Mouse (Mus musculus) heart, embryonic 13.5 days (tissue): ENCODE data around the gene 1700037C18Rik. TPM values are rescaled to one million over a fixed set of nuclear protein-coding genes. Genes with fewer than 3 reads are reported as not detected.

Experiments used
- ATAC-seq: fragments of 200-750 bp; cut with Nextera tagmentation; 2 replicates; pipeline ENCODE4 v1.8.0; 2017; ENCODE audit warnings: moderate TSS enrichment; ENCODE audit not compliant: insufficient number of reproducible peaks, low FRiP score, low TSS enrichment; ENCODE audit errors: extremely low read depth
- H3K27ac ChIP-seq: fragments of 300-500 bp; sonication (generic); replicated peaks from 2 replicates; pipeline ENCODE4 v1.5.1; 2015; ENCODE audit warnings: moderate library complexity, mild to moderate bottlenecking, inconsistent platforms
- H3K27me3 ChIP-seq: fragments of 300-500 bp; sonication (generic); replicated peaks from 2 replicates; pipeline ENCODE4 v1.6.1; 2015; ENCODE audit warnings: mild to moderate bottlenecking, inconsistent platforms
- H3K36me3 ChIP-seq: fragments of 300-500 bp; sonication (generic); 2 replicates; pipeline ENCODE4 v1.6.1; 2015; ENCODE audit warnings: mild to moderate bottlenecking, inconsistent platforms
- H3K4me1 ChIP-seq: fragments of 300-500 bp; sonication (generic); 2 replicates; pipeline ENCODE4 v1.6.1; 2015; ENCODE audit warnings: inconsistent platforms
- H3K4me2 ChIP-seq: fragments of 300-500 bp; sonication (generic); 2 replicates; pipeline ENCODE4 v1.6.1; 2015; ENCODE audit warnings: inconsistent platforms, mild to moderate bottlenecking, moderate library complexity
- H3K4me3 ChIP-seq: fragments of 300-500 bp; sonication (generic); 2 replicates; pipeline ENCODE4 v1.5.1; 2015; ENCODE audit warnings: moderate library complexity, mild to moderate bottlenecking, inconsistent platforms
- H3K9ac ChIP-seq: fragments of 300-500 bp; sonication (generic); 2 replicates; pipeline ENCODE4 v1.6.1; 2015; ENCODE audit warnings: inconsistent platforms, mild to moderate bottlenecking, moderate library complexity
- H3K9me3 ChIP-seq: fragments of 300-500 bp; sonication (generic); 2 replicates; pipeline ENCODE4 v1.6.1; 2016; ENCODE audit warnings: inconsistent platforms
- WGBS: fragments of 180-500 bp; shearing (Covaris S2); methylation state at CpG from one replicate; pipeline ENCODE4 v1.1.7; 2015; ENCODE audit warnings: mixed read lengths; 5-methylcytosine and 5-hydroxymethylcytosine counted together
- polyA plus RNA-seq: library from polyadenylated mRNA; unstranded; fragments of >200 nt; fragmentation: Nextera tagmentation; extraction: Ambion mirVana; gene quantifications from 2 replicates; pipeline ENCODE4 v1.2.1, GENCODE M21; 2015

Gene 1700037C18Rik
- 7.4 and 8.8 TPM in 2 replicates for polyA plus RNA-seq

DNA sequence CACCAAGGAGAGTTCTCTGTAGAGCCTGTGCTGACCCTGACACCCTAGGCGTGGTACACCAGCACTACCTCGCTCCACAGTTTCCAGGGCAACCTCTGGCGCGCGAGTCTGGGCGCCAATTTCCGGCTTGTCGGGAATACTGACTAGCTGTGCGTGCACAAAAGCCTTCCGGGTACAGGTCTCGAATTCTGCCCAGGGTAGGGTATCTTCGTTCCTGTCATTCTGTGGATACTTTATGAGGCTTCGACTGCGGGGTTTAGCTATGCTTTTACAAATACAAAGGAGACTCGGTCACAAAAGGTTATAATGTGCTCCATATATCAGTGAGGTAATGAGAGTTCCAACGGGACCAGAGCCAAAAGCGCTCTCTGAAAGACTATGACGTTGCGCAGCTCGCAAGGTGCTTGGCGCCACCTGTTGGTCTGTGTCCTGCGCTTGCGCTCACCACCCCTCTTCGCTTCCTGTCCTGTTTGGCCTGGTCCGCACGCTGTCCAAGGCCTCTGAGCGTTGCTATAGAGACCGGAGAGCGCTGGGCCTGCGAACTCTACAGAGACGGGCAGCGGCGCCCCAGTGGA, at the start of gene 1700037C18Rik, which contains the start of gene Cluap1:
TSS of gene 1700037C18Rik (minus strand) at position 153 of the 575 bp plus-strand sequence.
TSS of gene Cluap1 (plus strand) at position 265 of the 575 bp plus-strand sequence.
- WGBS = under 1% methylated on average over 33 of the region's 33 CpGs

DNA sequence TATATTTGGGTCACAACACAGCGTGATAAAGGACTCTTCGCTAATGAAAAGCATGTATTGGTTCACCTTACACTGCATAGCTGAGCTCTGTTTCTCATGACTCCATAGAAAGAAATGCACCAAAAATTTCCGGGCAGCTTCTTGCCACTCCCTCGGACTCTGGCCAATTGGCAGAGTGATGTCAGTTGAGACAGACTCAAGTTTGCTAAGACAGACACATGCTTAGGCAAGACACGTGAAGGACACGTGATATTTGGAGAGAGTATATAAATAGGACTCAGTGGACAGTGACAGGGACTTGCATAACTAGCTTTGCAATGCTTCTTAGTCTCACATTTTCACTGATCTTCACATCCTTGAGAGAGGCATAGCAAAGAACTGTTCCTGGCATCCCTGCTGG, 47.9 kb upstream of the 1700037C18Rik start:
- H3K4me3 ChIP-seq = no peak overlapping the region
- ATAC-seq = no peak
- no peaks in the 10 kb centered on the region for H3K9me3 ChIP-seq
- H3K4me1 ChIP-seq = peaks cover 10% of the 10 kb centered on the region
- H3K9ac ChIP-seq = no peak overlapping the region
- H3K36me3 ChIP-seq = no peaks in the 10 kb centered on the region
- no peak overlapping the region for H3K4me2 ChIP-seq
- no peaks in the 10 kb centered on the region for H3K27me3 ChIP-seq
- H3K27ac ChIP-seq = no peak overlapping the region
- 71% methylated on average over 6 of the region's 6 CpGs for WGBS

More for the DNA sequence above, at the start of gene 1700037C18Rik, which contains the start of gene Cluap1:
- Histone ChIP-seq H3K4me2 (peak within 1 kb of the TSS; percentile 88), H3K4me3 (peak within 1 kb of the TSS; percentile 74), H3K27me3 (no peaks in the 10 kb centered on the region), H3K9ac (peak within 1 kb of the TSS; percentile 92), H3K4me1 (peaks cover 12% of the 10 kb centered on the region), H3K27ac (peak within 1 kb of the TSS; percentile 73), H3K9me3 (no peaks in the 10 kb centered on the region), H3K36me3 (peaks cover 56% of the 10 kb centered on the region)
- ATAC-seq = peak; percentile 90

DNA sequence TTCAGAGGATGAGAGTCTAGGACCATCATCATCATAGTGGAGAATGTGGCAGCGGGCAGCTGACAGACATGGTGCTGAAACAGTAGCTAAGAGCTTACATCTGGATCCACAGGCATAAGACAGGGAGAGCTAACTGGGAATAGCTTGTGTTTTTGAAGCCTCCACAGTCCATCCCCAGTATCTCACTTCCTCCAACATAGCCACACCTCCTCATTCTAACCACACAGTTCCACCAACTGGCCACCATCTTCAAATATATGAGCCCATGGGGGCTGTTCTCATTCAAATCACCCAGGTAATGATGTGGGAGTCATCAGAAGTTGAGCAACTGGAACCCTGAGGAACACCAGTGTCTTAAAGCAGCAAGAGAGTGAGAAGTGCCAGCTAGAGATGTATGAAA, 42.7 kb upstream of the 1700037C18Rik start:
- Histone ChIP-seq H3K9ac (no peak overlapping the region), H3K4me3 (no peak overlapping the region), H3K4me2 (no peak overlapping the region), H3K27me3 (no peaks in the 10 kb centered on the region), H3K4me1 (no peaks in the 10 kb centered on the region), H3K36me3 (no peaks in the 10 kb centered on the region), H3K9me3 (no peaks in the 10 kb centered on the region), H3K27ac (no peak overlapping the region)
- 77% methylated on average over 1 of the region's 1 CpGs for WGBS
- ATAC-seq = no peak

DNA sequence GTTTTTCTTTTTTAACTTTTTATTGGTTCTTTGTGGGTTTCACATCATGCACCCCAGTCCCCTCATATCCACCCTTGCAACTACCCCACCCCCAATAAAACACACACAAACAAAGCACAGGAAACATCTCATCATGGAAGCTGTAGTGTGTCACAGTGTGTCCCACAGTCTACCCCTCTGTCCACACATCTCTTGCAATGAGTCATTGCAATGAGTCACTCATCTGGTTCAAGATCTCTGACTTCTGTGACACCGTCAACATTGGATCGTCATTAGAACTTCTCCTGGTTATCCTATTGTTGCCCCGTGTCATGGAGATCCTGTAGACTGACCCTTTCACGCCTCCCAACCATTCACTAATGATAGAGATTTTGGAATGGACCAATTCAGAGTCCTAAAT, 26.2 kb upstream of the 1700037C18Rik start:
- 75% methylated on average over 4 of the region's 4 CpGs for WGBS
- no peak for ATAC-seq
- H3K27ac ChIP-seq = no peak overlapping the region
- H3K9me3 ChIP-seq = no peaks in the 10 kb centered on the region
- no peaks in the 10 kb centered on the region for H3K27me3 ChIP-seq
- H3K9ac ChIP-seq = no peak overlapping the region
- no peak overlapping the region for H3K4me2 ChIP-seq
- no peak overlapping the region for H3K4me3 ChIP-seq
- H3K36me3 ChIP-seq = peaks cover 89% of the 10 kb centered on the region
- H3K4me1 ChIP-seq = no peaks in the 10 kb centered on the region

DNA sequence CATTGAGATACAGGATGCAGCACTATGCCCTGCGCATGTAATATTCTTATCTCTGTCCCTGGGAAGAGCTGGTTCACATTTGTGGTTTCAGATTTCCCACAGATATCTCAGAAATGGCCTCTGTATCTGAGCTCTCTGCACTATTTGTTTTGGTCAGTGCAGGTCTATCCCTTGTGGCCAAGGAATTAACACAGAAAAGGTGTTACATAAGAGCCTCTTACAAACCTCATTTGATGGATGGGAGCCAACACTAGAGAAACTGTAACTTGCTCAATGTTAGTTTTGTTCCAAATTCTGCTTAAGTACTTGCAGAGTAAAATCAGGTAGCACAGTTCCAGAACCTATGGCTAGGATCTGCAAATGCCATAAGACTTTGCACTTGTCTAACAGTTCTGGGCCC, 25.6 kb upstream of the 1700037C18Rik start:
- H3K27me3 ChIP-seq = no peaks in the 10 kb centered on the region
- WGBS = 84% methylated on average over 1 of the region's 1 CpGs
- no peak overlapping the region for H3K9ac ChIP-seq
- H3K9me3 ChIP-seq = no peaks in the 10 kb centered on the region
- no peak for ATAC-seq
- no peak overlapping the region for H3K4me2 ChIP-seq
- no peak overlapping the region for H3K4me3 ChIP-seq
- H3K4me1 ChIP-seq = no peaks in the 10 kb centered on the region
- H3K36me3 ChIP-seq = peaks cover 91% of the 10 kb centered on the region
- no peak overlapping the region for H3K27ac ChIP-seq

DNA sequence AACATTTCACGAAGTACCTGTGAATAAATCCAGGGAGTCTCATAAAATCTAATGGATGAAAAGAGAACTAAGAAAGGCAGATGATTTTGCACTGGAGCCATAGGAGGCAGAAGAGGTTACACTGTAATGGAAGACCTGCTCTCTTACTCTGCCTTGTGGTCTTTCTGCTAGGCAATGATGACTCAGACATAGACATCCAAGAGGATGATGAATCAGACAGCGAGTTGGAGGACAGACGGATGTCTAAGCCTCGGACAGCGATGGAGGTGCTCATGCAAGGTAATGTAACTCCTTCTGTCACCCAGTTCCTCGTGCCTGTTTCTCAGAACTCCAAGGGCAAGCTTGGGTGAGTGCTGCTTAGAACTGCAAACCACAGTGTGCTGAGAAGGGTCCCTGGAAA, 25.0 kb upstream of the 1700037C18Rik start:
- Histone ChIP-seq H3K27ac (no peak overlapping the region), H3K4me1 (no peaks in the 10 kb centered on the region), H3K9ac (no peak overlapping the region), H3K27me3 (no peaks in the 10 kb centered on the region), H3K9me3 (no peaks in the 10 kb centered on the region), H3K4me2 (no peak overlapping the region), H3K4me3 (no peak overlapping the region), H3K36me3 (peaks cover 89% of the 10 kb centered on the region)
- ATAC-seq = no peak
- 87% methylated on average over 6 of the region's 6 CpGs for WGBS

DNA sequence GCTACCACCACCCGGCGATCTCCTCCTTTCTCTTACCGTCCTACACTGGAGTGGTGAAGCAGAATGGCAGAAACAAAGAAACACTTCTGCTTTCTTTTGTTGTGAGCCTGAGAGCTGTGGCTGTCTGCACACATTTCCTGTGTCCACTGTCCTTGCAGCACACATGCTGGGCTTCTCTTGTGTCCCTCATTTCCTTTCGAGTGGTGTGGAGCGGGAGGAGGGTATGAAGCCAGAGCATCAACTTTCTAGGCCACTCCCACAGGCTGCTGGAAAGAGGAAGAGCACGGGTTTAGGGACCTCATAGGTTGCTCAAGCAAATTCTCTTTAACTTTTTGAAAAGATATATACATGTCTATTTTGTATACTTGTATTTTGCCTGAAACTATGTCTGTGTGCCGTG, 20.7 kb upstream of the 1700037C18Rik start:
- no peak for ATAC-seq
- Histone ChIP-seq H3K4me2 (no peak overlapping the region), H3K4me3 (no peak overlapping the region), H3K27me3 (no peaks in the 10 kb centered on the region), H3K36me3 (peaks cover 81% of the 10 kb centered on the region), H3K9ac (no peak overlapping the region), H3K27ac (no peak overlapping the region), H3K4me1 (no peaks in the 10 kb centered on the region), H3K9me3 (no peaks in the 10 kb centered on the region)
- WGBS = 68% methylated on average over 7 of the region's 7 CpGs

DNA sequence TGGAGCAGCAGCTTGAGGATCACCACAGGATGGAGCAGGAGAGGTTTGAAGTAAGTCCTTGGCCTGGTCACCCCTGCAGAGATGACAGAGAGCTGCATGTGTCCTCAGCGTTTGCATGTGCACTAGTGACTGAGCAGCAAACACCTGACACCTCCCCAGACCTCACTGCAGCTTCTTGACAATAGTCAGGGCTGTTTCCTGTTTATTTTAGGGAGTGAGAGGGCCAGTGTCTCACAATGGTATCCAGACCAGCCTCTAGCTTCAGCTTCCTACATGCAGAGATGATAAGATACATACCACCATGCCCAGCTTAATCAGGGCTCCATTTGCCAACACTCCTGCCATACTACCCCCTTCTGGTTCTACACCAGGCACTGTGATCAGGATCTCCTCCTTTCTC, 20.1 kb upstream of the 1700037C18Rik start:
- H3K36me3 ChIP-seq = peaks cover 81% of the 10 kb centered on the region
- no peak for ATAC-seq
- no peak overlapping the region for H3K4me3 ChIP-seq

DNA sequence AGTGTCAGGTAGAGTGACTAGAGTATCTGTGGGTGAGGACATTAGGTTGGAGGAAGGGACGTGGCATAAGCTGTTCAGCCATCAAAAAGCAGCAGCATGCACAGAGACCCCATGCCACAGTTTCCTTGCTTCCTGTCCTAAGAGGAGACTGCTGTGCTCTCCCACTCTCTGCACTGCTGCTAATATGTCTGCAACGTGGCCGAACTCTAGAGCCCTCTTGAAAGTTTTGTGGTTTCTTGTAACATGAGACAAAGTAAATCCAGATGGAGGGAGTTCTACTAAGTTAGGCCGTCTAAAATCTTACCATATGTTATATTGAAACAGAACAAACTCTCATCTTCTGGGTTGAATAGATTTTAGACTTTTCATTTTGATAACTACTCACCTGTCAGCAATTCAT, 15.5 kb upstream of the 1700037C18Rik start:
- no peak overlapping the region for H3K4me3 ChIP-seq
- 81% methylated on average over 4 of the region's 4 CpGs for WGBS

More for the DNA sequence above, 20.1 kb upstream of the 1700037C18Rik start:
- H3K27ac ChIP-seq = no peak overlapping the region
- H3K9me3 ChIP-seq = no peaks in the 10 kb centered on the region
- no peak overlapping the region for H3K4me2 ChIP-seq
- 56% methylated on average over 1 of the region's 1 CpGs for whole genome bisulfite sequencing
- H3K4me1 ChIP-seq = no peaks in the 10 kb centered on the region
- H3K27me3 ChIP-seq = no peaks in the 10 kb centered on the region
- no peak overlapping the region for H3K9ac ChIP-seq

DNA sequence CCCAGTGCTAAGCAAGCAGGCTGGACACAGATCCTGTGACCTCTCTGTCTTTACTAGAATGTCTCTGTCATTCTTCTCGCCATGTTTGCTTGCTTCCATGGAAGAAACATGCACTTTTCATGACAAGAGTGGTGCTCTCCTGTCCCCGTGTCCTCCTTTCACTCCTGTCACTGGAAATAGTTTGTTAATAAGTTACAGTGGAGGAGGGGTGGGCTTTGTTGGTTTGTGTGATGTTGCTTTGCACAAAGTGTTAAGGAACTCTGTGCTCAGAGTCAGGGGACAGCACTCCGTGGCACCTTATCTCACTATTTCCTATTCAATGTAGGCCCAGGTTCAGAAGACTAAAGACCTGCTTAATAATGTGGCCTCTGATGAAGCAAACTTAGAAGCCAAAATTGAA, 15.0 kb upstream of the 1700037C18Rik start:
- H3K36me3 ChIP-seq = peaks cover 81% of the 10 kb centered on the region
- 76% methylated on average over 3 of the region's 3 CpGs for WGBS
- H3K4me3 ChIP-seq = no peak overlapping the region
- H3K4me2 ChIP-seq = no peak overlapping the region
- no peak for ATAC-seq
- no peaks in the 10 kb centered on the region for H3K27me3 ChIP-seq
- no peak overlapping the region for H3K27ac ChIP-seq
- no peaks in the 10 kb centered on the region for H3K9me3 ChIP-seq
- H3K9ac ChIP-seq = no peak overlapping the region
- H3K4me1 ChIP-seq = no peaks in the 10 kb centered on the region

More for the DNA sequence above, 15.5 kb upstream of the 1700037C18Rik start:
- H3K27ac ChIP-seq = no peak overlapping the region
- H3K4me2 ChIP-seq = no peak overlapping the region
- peaks cover 79% of the 10 kb centered on the region for H3K36me3 ChIP-seq
- no peak for ATAC-seq
- no peak overlapping the region for H3K9ac ChIP-seq
- H3K4me1 ChIP-seq = no peaks in the 10 kb centered on the region
- no peaks in the 10 kb centered on the region for H3K27me3 ChIP-seq
- no peaks in the 10 kb centered on the region for H3K9me3 ChIP-seq

DNA sequence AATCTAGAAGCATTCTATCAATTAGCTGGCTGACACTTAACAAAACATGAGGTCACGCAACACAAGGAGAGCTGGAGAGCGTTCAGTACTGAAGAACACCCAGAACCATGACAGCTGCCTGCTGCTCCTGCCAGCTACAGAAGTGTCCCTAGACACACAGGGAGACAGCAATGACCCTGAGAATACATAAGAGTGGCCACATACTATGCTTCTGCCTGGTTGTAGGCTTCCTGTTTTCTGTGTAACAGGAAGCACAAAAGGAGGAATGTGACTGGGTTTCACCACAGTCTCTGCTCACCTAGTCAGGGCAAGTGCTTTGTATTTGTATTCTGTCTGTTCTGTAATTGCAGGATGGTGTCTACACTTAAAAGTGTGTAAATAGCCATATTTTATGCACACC, 12.3 kb upstream of the 1700037C18Rik start:
- Histone ChIP-seq H3K27ac (no peak overlapping the region), H3K4me1 (no peaks in the 10 kb centered on the region), H3K9ac (no peak overlapping the region), H3K9me3 (no peaks in the 10 kb centered on the region), H3K36me3 (peaks cover 82% of the 10 kb centered on the region), H3K4me3 (no peak overlapping the region), H3K4me2 (no peak overlapping the region), H3K27me3 (no peaks in the 10 kb centered on the region)
- WGBS = 85% methylated on average over 2 of the region's 2 CpGs
- no peak for ATAC-seq

DNA sequence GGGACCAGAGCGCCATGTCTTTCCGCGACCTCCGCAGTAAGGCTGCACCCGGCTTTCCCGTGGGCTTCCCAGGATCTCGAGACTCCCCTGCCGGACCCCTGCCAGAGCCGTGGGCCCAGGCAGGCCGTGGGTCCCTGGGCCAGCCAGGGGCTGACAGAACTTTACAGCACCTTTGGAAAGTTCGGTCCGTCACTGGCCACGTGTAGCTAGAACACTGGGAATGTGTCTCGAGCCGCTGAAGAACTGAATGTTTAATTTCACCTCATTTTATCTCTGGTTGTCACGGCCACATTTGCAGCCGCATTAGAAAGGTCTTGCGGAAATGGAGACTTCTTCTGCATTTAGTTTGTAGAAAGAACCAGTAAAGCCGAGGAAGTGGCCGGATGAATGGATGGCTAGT, 629 bp upstream of the 1700037C18Rik start:
- no peak for ATAC-seq
- Histone ChIP-seq H3K36me3 (peaks cover 56% of the 10 kb centered on the region), H3K4me1 (peaks cover 12% of the 10 kb centered on the region), H3K9me3 (no peaks in the 10 kb centered on the region), H3K4me3 (peak overlapping the region; percentile 74), H3K27ac (peak overlapping the region; percentile 73), H3K9ac (peak overlapping the region; percentile 92), H3K27me3 (no peaks in the 10 kb centered on the region), H3K4me2 (peak overlapping the region; percentile 88)
- WGBS = 8% methylated on average over 20 of the region's 20 CpGs
